Mouse (Mus musculus) brain, adult 2 months (tissue): ENCODE data around the gene Macc1.

Experiments
- DNase-seq: peaks from one replicate; pipeline ENCODE4 v3.0.0; 2011; ENCODE audit warnings: low read depth, low spot score

The Macc1 gene

DNA sequence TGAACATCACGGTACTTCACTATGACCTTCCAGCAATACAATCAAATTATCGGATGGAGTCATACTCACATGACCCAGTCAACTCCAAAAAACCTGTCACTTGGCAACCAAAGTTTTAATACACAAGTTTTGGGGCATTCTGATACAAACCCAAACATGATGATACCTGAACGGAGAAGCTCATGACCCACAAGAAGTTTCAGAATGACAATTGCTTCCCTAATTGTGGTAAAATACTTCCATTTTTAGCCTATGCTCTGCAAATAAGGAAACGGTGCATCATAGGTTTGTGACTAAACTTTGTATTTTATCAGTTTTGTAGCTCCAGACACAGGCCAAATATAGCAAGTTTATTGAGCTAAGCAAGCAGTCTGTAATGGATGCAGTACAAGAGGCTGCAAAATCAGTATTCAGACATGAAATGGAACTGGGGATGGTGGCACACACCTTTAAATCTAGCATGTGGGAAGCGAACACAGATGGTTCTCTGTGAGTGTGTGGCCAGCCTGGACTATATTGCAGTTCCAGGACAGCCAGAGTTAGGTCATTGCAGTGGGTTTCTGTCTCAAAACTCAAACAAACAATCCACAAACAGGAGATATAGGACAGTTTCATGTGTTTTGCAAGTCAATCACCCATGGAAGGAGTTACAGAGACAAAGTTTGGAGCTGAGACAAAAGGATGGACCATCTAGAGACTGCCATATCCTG is 170.0 kb downstream of the Macc1 start:
- no peak for DNase-seq

GRCm38 (mm10) chr12:119511145-119511544 is 197.1 kb downstream of the Macc1 start:
- DNase-seq: no peak
